In the genomic region with DNA sequence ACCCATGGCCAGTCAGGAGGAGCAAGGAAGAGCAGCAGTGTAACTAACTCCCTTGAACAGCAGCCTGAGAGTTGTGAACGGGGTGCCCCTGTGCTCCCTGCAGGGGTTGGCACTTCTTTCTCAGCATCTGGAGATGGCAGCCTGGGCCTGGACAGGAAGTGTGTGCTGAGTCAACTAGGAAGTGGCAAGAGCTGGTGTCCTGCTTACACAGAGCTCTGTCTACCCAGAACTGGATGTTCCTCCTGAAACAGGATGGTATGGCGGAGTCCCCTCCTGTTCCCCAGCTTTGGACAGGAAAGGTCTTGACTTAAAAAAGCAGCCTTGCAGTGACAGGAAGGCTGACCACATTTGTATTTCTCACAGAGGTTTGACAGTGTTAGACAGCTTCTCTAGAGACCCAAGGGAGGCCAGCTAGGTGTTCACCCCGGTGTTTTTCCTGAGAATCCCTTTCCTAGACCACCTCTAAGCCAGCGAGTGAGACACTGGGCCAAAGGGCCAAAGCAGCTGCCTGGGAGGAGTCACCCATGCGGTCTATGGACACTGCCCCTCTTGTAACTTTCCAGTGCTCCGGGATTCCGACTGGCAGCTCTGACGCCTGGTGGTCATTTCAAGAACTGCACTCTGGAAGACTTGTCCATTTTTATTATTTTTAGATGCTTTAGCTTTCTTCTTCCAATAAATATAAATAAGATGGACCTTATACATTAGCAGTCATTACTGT, we compare ENCODE assay signal across 8 mouse cellular contexts. TPM values are rescaled to one million over a fixed set of nuclear protein-coding genes. Genes with fewer than 3 reads are reported as not detected.
A peak's percentile ranks its signal among the peaks of the same experiment; 100 is the strongest.
DNase-seq lines count a peak whose midpoint lies in the region; TF ChIP-seq lines count a peak whose summit lies in the region.

No protein-coding gene starts in this region.

- no peak for TF ChIP-seq POLR2A in cerebellum, adult 2 months (IDR thresholded peaks at IDR 0.05; ENCODE audit: borderline replicate concordance, insufficient read depth, low read length)
- TF ChIP-seq POLR2A in kidney, adult 2 months (IDR thresholded peaks at IDR 0.05; ENCODE audit: low read depth, low read length) = no peak
- no peak for TF ChIP-seq POLR2A in liver, adult 2 months (IDR thresholded peaks at IDR 0.05; ENCODE audit: extremely low read depth, insufficient read depth, low read length)

- 18% methylated on average over 8 of the region's 8 CpGs for WGBS in cerebellum, adult 2 months
- WGBS in kidney, adult 2 months = 20% methylated on average over 8 of the region's 8 CpGs
- WGBS in liver, adult 2 months = 24% methylated on average over 8 of the region's 8 CpGs

- DNase-seq in 3134 (ENCODE audit: extremely low read depth, insufficient read length, low spot score) (peak; percentile 73), MEL-GATA-1-ER (ENCODE audit: extremely low read depth, low read depth) (peak; percentile 61)
- peak; percentile 33 to 41 for DNase-seq in cerebellum, adult 2 months
- peak; percentile 85 for DNase-seq in gastrocnemius, postnatal 14 days
- DNase-seq in kidney, adult 2 months = peak; percentile 90
- peak; percentile 66 for DNase-seq in liver, adult 2 months (ENCODE audit: extremely low read depth, low read depth, low spot score)
- peak; percentile 84 for DNase-seq in naive thymus-derived CD4-positive, alpha-beta T cell, adult 2 months (ENCODE audit: low read depth)
- DNase-seq in testis, postnatal 14 days (ENCODE audit: low spot score) = peak; percentile 63

- H3K36me3 ChIP-seq in kidney, adult 2 months (ENCODE audit: control insufficient read depth, insufficient read depth, low read length) = no peaks in the 10 kb centered on the region
- no peaks in the 10 kb centered on the region for H3K36me3 ChIP-seq in liver, adult 2 months (ENCODE audit: control insufficient read depth, insufficient read depth, low read length)

- no peak overlapping the region for H3K27ac ChIP-seq in cerebellum, adult 2 months (ENCODE audit: insufficient read depth, low read length)
- H3K27ac ChIP-seq in kidney, adult 2 months (ENCODE audit: insufficient read depth, low read depth, low read length) = peak overlapping the region; percentile 32; the same call in 1 of the 2 replicates
- H3K27ac ChIP-seq in liver, adult 2 months (replicated peaks; ENCODE audit: insufficient read depth, low read depth, low read length) = peak overlapping the region; percentile 26

- intact Hi-C loops in gastrocnemius, postnatal 14 days (cut with DNase I; ENCODE audit: low total_unique reads) = no loop called here

- peak; percentile 58; the same call in 1 of the 2 replicates for TF ChIP-seq CTCF in cerebellum, adult 2 months (IDR thresholded peaks at IDR 0.05; ENCODE audit: borderline replicate concordance, insufficient read depth, low read depth, low read length)
- TF ChIP-seq CTCF in kidney, adult 2 months (conservative IDR thresholded peaks at IDR 0.05; ENCODE audit: insufficient read depth, insufficient read length, low read depth, low read length) = peak; percentile 77
- TF ChIP-seq CTCF in liver, adult 2 months (IDR thresholded peaks at IDR 0.05; ENCODE audit: low read depth, low read length) = peak; percentile 79

- no peaks in the 10 kb centered on the region for H3K27me3 ChIP-seq in cerebellum, adult 2 months (ENCODE audit: control insufficient read depth, insufficient read depth, low read length)
- no peaks in the 10 kb centered on the region for H3K27me3 ChIP-seq in kidney, adult 2 months (replicated peaks; ENCODE audit: control insufficient read depth, insufficient read depth, low read length)
- no peaks in the 10 kb centered on the region for H3K27me3 ChIP-seq in liver, adult 2 months (ENCODE audit: control insufficient read depth, insufficient read depth, low read length)

- H3K79me2 ChIP-seq in liver, adult 2 months (ENCODE audit: control insufficient read depth, insufficient read depth, low read length) = no peaks in the 10 kb centered on the region

- no peak overlapping the region for H3K9ac ChIP-seq in liver, adult 2 months (ENCODE audit: low read depth, low read length)

- H3K4me3 ChIP-seq in cerebellum, adult 2 months (replicated peaks; ENCODE audit: insufficient read depth, low read depth, low read length) = no peak overlapping the region
- no peak overlapping the region for H3K4me3 ChIP-seq in kidney, adult 2 months (ENCODE audit: insufficient read depth, low read depth, low read length)
- no peak overlapping the region for H3K4me3 ChIP-seq in liver, adult 2 months (ENCODE audit: insufficient read depth, low read depth, low read length)

- H3K4me1 ChIP-seq in cerebellum, adult 2 months (ENCODE audit: control insufficient read depth, insufficient read depth, low read length) = no peaks in the 10 kb centered on the region
- no peaks in the 10 kb centered on the region for H3K4me1 ChIP-seq in kidney, adult 2 months (ENCODE audit: control insufficient read depth, insufficient read depth, low read length)
- H3K4me1 ChIP-seq in liver, adult 2 months (ENCODE audit: control insufficient read depth, insufficient read depth, low read length) = no peaks in the 10 kb centered on the region

RNA-seq across cellular contexts. Expression of a gene that starts 20.7 kb away (rescaled TPM):
- polyA plus RNA-seq in cerebellum, adult 2 months (2012; rRNA removed) = 47.0 and 47.8 TPM in 2 replicates
- 100 to 1,000 TPM in 1 of 2 experiments, 10 to 100 TPM in 1; 96.7 to 110 TPM for total RNA-seq in gastrocnemius, postnatal 14 days (2021)
- polyA plus RNA-seq in kidney, adult 2 months (2012; rRNA removed) = 28.5 and 32.1 TPM in 2 replicates
- total RNA-seq in liver, adult 2 months (2014; rRNA removed) = 61.4 and 66.4 TPM in 2 replicates
- polyA plus RNA-seq in liver, adult 2 months (2012; rRNA removed) = 20.9 and 22.1 TPM in 2 replicates

Comparison
In these comparisons a context has a peak if more than half of its experiments do, and no peak if none do; other contexts are left out.
1. DNase-seq: peak in every context shown above with its lines; median percentile 90 in kidney, adult 2 months; 85 in gastrocnemius, postnatal 14 days; 84 in naive thymus-derived CD4-positive, alpha-beta T cell, adult 2 months; 73 in 3134; 66 in liver, adult 2 months; 63 in testis, postnatal 14 days; 61 in MEL-GATA-1-ER; 37 in cerebellum, adult 2 months.